Comparison of ENCODE assay signal across 8 mouse cellular contexts in the genomic region with DNA sequence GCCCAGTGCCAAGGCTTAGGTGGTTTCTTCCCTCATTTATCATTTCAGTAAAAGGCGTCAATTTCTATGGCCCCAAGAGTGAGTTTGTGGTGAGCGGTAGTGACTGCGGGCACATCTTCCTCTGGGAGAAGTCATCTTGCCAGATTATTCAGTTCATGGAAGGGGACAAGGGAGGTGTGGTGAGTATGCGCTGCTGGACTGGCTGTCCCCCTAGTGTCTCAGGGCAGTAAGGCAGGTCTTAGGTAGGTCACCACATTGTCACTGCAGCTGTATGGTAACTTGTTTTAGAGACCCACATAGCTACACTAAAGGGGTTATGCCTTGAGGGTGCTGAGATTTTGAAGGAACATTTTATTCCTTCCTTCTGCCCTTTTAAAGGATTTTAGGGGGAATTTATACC. TPM values are rescaled to one million over a fixed set of nuclear protein-coding genes. Genes with fewer than 3 reads are reported as not detected.
A peak's percentile ranks its signal among the peaks of the same experiment; 100 is the strongest.
DNase-seq lines count a peak whose midpoint lies in the region; ATAC-seq and TF ChIP-seq lines count a peak whose summit lies in the region.

No protein-coding gene starts in this region.

- H3K27ac ChIP-seq in intestine, postnatal 0 days (ENCODE audit: low read depth, low read length): no peak overlapping the region

- no peak overlapping the region for H3K4me2 ChIP-seq in intestine, postnatal 0 days (replicated peaks; ENCODE audit: low read depth)

- H3K36me3 ChIP-seq in E14TG2a.4 (ENCODE audit: insufficient read depth, low read length): peaks cover 93% of the 10 kb centered on the region
- peaks cover 69% of the 10 kb centered on the region for H3K36me3 ChIP-seq in intestine, postnatal 0 days (ENCODE audit: control insufficient read depth, insufficient read depth)

- no peak overlapping the region for H3K9ac ChIP-seq in intestine, postnatal 0 days (ENCODE audit: low read depth, low read length)

- no peaks in the 10 kb centered on the region for H3K27me3 ChIP-seq in E14TG2a.4 (ENCODE audit: insufficient read depth, low read length)
- no peaks in the 10 kb centered on the region for H3K27me3 ChIP-seq in intestine, postnatal 0 days (replicated peaks; ENCODE audit: control insufficient read depth, insufficient read depth, low read length)

- peak; percentile 29 for TF ChIP-seq CTCF in E14TG2a.4 (conservative IDR thresholded peaks at IDR 0.05; ENCODE audit: low read length)
- TF ChIP-seq CTCF in intestine, postnatal 0 days (IDR thresholded peaks at IDR 0.05; ENCODE audit: low read depth): peak; percentile 75

- peak; percentile 54 for DNase-seq in heart, postnatal 4 days
- no peak for DNase-seq in heart, adult 18-20 months
- peak; percentile 39 for DNase-seq in 3134 (ENCODE audit: extremely low read depth, insufficient read length, low spot score)
- no peak for DNase-seq in right cerebral cortex, postnatal 25 days
- DNase-seq in left cerebral cortex, adult 9 months (ENCODE audit: low spot score in 2 of 2): no peak
- DNase-seq in adrenal gland, postnatal 10 days: no peak

- H3K4me3 ChIP-seq in E14TG2a.4 (replicated peaks; ENCODE audit: low read length): no peak overlapping the region
- H3K4me3 ChIP-seq in intestine, postnatal 0 days (ENCODE audit: low read depth, low read length): no peak overlapping the region

- peaks cover 4% of the 10 kb centered on the region for H3K4me1 ChIP-seq in E14TG2a.4 (replicated peaks; ENCODE audit: low read depth, low read length)
- no peaks in the 10 kb centered on the region for H3K4me1 ChIP-seq in intestine, postnatal 0 days (replicated peaks; ENCODE audit: control insufficient read depth, insufficient read depth, low read length)

- 0 out of 2 replicates have a peak, but pooled peaks have one; percentile 36 for ATAC-seq in intestine, postnatal 0 days

- peaks cover 46% of the 10 kb centered on the region for H3K9me3 ChIP-seq in E14TG2a.4 (ENCODE audit: low read length)
- no peaks in the 10 kb centered on the region for H3K9me3 ChIP-seq in intestine, postnatal 0 days (ENCODE audit: control insufficient read depth)

- WGBS in intestine, postnatal 0 days: 75% methylated on average over 4 of the region's 4 CpGs

RNA-seq across cellular contexts. Expression of gene Pea15a, which starts 17.7 kb away (rescaled TPM):
- 100 to 1,000 TPM; 140 to 147 TPM for total RNA-seq in heart, postnatal 4 days (2021)
- 10 to 100 TPM; 57.4 to 69.9 TPM for total RNA-seq in heart, adult 18-20 months (2021)
- polyA plus RNA-seq in intestine, postnatal 0 days (2015; fragmentation: Nextera tagmentation; extraction: Ambion mirVana): 44.5 and 44.9 TPM in 2 replicates
- 10 to 100 TPM; 65.7 to 80.4 TPM for total RNA-seq in adrenal gland, postnatal 10 days (2021)

RNA-seq across cellular contexts. Expression of gene Casq1, which starts 30.8 kb away (rescaled TPM):
- 10 to 100 TPM; 11.9 to 18.1 TPM for total RNA-seq in heart, postnatal 4 days (2021)
- 1 to 10 TPM; 2.2 to 2.7 TPM for total RNA-seq in heart, adult 18-20 months (2021)
- polyA plus RNA-seq in intestine, postnatal 0 days (2015; fragmentation: Nextera tagmentation; extraction: Ambion mirVana): 21.5 and 22.8 TPM in 2 replicates
- 100 to 1,000 TPM in 1 of 2 experiments, 10 to 100 TPM in 1; 63.5 to 189 TPM for total RNA-seq in adrenal gland, postnatal 10 days (2021)

RNA-seq across cellular contexts. Expression of gene Dcaf8, which starts 41.0 kb away (rescaled TPM):
- 100 to 1,000 TPM; 114 to 115 TPM for total RNA-seq in heart, postnatal 4 days (2021)
- total RNA-seq in heart, adult 18-20 months (2021): 100 to 1,000 TPM; 110 to 119 TPM
- polyA plus RNA-seq in intestine, postnatal 0 days (2015; fragmentation: Nextera tagmentation; extraction: Ambion mirVana): 48.6 and 50.8 TPM in 2 replicates
- 100 to 1,000 TPM; 114 to 153 TPM for total RNA-seq in adrenal gland, postnatal 10 days (2021)

Comparison
In these comparisons a context has a peak if more than half of its experiments do, and no peak if none do; other contexts are left out.
1. DNase-seq: peak in heart, postnatal 4 days (single experiment) and 3134 (single experiment); none in heart, adult 18-20 months (0 of 2), right cerebral cortex, postnatal 25 days (single experiment), left cerebral cortex, adult 9 months (0 of 2) and adrenal gland, postnatal 10 days (single experiment).